Mouse (Mus musculus): ENCODE data around the gene Plekhm1.

- TF ChIP-seq CTCF (conservative IDR thresholded peaks at IDR 0.05; ENCODE audit: low read length): no peak
- no peak for TF ChIP-seq POU5F1 (IDR thresholded peaks at IDR 0.05; ENCODE audit: borderline replicate concordance, low read length)
- no peak for TF ChIP-seq NANOG (IDR thresholded peaks at IDR 0.05; ENCODE audit: borderline replicate concordance, low read length)
These were observed 5.9 kb downstream of the Plekhm1 start for GRCm38 (mm10) chr11:103406551-103406950.

Data from E14TG2a.4 (cell line).